Mouse (Mus musculus): Measurements from ENCODE around the gene Mlh3.

- TF ChIP-seq CTCF (IDR thresholded peaks at IDR 0.05; ENCODE audit: control insufficient read depth, insufficient read depth, insufficient read length) (peak; percentile 11), USF1 (IDR thresholded peaks at IDR 0.05; ENCODE audit: low read depth) (no peak), CEBPB (IDR thresholded peaks at IDR 0.05; ENCODE audit: low read depth) (no peak), MYOD1 (IDR thresholded peaks at IDR 0.05; ENCODE audit: control insufficient read depth, insufficient read length, low read depth) (no peak), MAX (IDR thresholded peaks at IDR 0.05) (no peak), FOSL1 (IDR thresholded peaks at IDR 0.05; ENCODE audit: insufficient read depth, low read length, poor library complexity, severe bottlenecking) (no peak), MYOG (IDR thresholded peaks at IDR 0.05; ENCODE audit: control insufficient read depth, extremely low read depth, insufficient read length) (no peak)
Observed at GRCm38 (mm10) chr12:85286941-85287340, 16.5 kb upstream of the Mlh3 start.
